Mouse (Mus musculus) liver, adult 10 weeks (tissue): ENCODE results near the gene Cdh12. TPM values are rescaled to one million over a fixed set of nuclear protein-coding genes. Genes with fewer than 3 reads are reported as not detected.

Experiments
- polyA plus RNA-seq: library from polyadenylated mRNA; stranded (reverse); fragments of 350-450 nt; fragmentation: Illumina TruSeq; extraction: RNeasy Lipid Tissue Mini Kit (QIAGEN cat#74804); gene quantifications from one replicate; pipeline ENCODE4 v1.2.3, GENCODE M21; 2014; ENCODE audit warnings: low read depth, low replicate concordance

The Cdh12 gene
- polyA plus RNA-seq = not detected

DNA sequence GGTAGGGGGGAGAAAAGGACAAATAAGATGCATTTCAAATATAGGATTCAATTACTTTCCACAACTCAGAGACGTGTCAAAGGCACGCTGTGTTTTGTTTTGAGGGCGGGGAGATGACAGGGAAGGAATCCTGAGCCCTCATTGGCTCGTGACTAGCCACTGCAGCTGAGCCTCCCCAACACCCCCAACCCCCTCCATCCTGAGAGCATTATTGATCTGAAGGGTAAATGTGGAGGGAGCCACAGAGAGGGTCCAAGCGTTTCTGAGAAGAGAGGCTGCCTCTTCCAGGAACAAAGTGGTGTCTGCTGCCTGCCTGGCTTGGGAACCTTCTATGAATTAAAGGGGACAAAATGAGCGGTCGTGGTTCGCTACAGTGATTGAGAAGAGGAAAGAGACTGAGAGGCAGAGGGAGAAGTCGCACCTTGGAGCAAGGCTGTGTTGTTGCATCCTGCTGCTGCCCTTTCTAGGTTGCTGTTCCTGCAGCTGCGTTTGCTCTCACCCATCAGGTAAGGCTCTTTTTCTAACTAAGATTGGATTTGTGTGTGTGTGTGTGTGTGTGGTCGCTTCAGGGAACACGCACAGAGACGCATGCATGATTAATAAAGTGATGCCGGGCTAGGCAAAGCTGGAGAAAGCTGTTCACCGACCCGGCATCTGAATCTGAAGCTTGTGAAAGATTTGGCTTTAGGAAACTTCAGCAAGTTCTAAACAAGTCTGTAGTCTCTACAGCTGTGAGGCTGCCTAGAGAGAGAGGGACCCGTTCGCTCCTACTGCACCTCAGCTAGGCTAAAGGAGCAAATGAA lies at the start of gene Cdh12:
TSS of gene Cdh12 (plus strand) at position 405 of the 803 bp plus-strand sequence.

DNA sequence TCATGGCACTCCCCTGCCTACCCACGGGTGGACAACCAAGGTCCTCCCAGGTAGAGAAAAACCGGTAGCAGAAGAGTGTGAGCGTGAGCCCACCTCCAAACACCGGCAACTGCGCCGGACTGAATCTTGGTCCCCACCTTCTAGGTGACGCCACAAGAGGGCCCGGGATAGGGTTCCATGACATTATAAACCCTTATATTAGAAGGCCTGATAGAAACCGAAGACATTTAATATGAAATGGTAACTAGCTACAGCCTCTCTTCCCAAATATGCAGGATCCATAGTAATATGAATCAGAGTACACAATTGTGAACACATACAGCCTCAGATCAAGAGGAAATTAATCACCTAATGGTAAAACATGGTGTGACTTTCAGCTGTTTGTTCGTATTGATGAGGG lies 217.6 kb downstream of the Cdh12 start, which contains the start of gene Acot10:
TSS of gene Acot10 (minus strand) at position 101 of the 400 bp plus-strand sequence.

Other genes starting within 250 kb of the Cdh12 start
- not detected for gene Acot10, start 217.5 kb downstream of the Cdh12 start, polyA plus RNA-seq